Mouse (Mus musculus) heart, adult 2 months (tissue): ENCODE measurements around the gene Idua. TPM values are rescaled to one million over a fixed set of nuclear protein-coding genes. Genes with fewer than 3 reads are reported as not detected.

Experiments used
- DNase-seq, 2 experiments: peaks; one replicate each; pipeline ENCODE4 v3.0.0; 2021
- H3K27ac ChIP-seq: fragments of 200-600 bp; 2 replicates; pipeline ENCODE4 v1.8.1; 2022
- H3K27me3 ChIP-seq: fragments of 200-500 bp; 2 replicates; pipeline ENCODE4 v1.6.1; 2012; ENCODE audit warnings: mild to moderate bottlenecking, low read length, inconsistent platforms, mixed read lengths; ENCODE audit not compliant: control insufficient read depth, insufficient read depth
- H3K36me3 ChIP-seq: fragments of 200-500 bp; 2 replicates; pipeline ENCODE4 v1.6.1; 2012; ENCODE audit warnings: low read length, inconsistent platforms; ENCODE audit not compliant: control insufficient read depth, insufficient read depth
- H3K4me1 ChIP-seq: fragments of 200-500 bp; 2 replicates; pipeline ENCODE4 v1.6.1; 2011; ENCODE audit warnings: low read length; ENCODE audit not compliant: control insufficient read depth, insufficient read depth
- H3K4me3 ChIP-seq: fragments of 200-600 bp; 2 replicates; pipeline ENCODE4 v1.8.1; 2022
- H3K79me2 ChIP-seq: fragments of 200-500 bp; replicated peaks from 2 replicates; pipeline ENCODE4 v1.6.1; 2012; ENCODE audit warnings: mild to moderate bottlenecking, inconsistent platforms, low read length, moderate library complexity, mixed read lengths; ENCODE audit not compliant: control insufficient read depth, insufficient read depth
- H3K9ac ChIP-seq: fragments of 200-500 bp; 2 replicates; pipeline ENCODE4 v1.6.1; 2012; ENCODE audit warnings: low read depth, mild to moderate bottlenecking, control low read depth, inconsistent platforms, low read length, mixed read lengths
- CTCF ChIP-seq: fragments of 200-600 bp; IDR thresholded peaks from 2 replicates; pipeline ENCODE4 v1.8.1; 2022; ENCODE audit warnings: antibody characterized with exemption, mild to moderate bottlenecking, moderate library complexity
- EP300 ChIP-seq: fragments of 200-500 bp; IDR thresholded peaks from 2 replicates; pipeline ENCODE4 v1.6.1; 2011; ENCODE audit warnings: low read depth, low read length, control low read depth; ENCODE audit not compliant: insufficient read depth
- POLR2A ChIP-seq: fragments of 200-500 bp; IDR thresholded peaks from 2 replicates; pipeline ENCODE4 v1.6.1; 2011; ENCODE audit warnings: mild to moderate bottlenecking, low read depth, low read length, control low read depth; ENCODE audit not compliant: insufficient read depth
- WGBS: fragments of 180-500 bp; shearing (Covaris S2); methylation state at CpG from one replicate; pipeline ENCODE4 v1.1.7; 2018; 5-methylcytosine and 5-hydroxymethylcytosine counted together
- intact Hi-C: fragments of 180-260 bp; cut with DNase I; formaldehyde crosslinking; loops from one replicate; pipeline ENCODE4 v1.15.1; 2025
- polyA plus RNA-seq: library from polyadenylated mRNA; depleted of rRNA; stranded (reverse); fragments of >200 nt; gene quantifications from 2 replicates; pipeline ENCODE4 v1.2.3, GENCODE M21; 2012
- total RNA-seq, 2 experiments: library from RNA; stranded (reverse); gene quantifications; 2 replicates each; pipeline ENCODE4 v1.2.3; 2021

Idua gene
- total and polyA plus RNA-seq, 3 experiments = 21.7 to 30.4 (median 23.2) TPM

GRCm38 (mm10) chr5:108696542-108696941 lies 36.4 kb downstream of the Idua start:
- Histone ChIP-seq H3K27me3 (no peaks in the 10 kb centered on the region), H3K4me1 (peaks cover 5% of the 10 kb centered on the region), H3K79me2 (no peaks in the 10 kb centered on the region), H3K4me3 (no peak overlapping the region), H3K9ac (no peak overlapping the region), H3K27ac (no peak overlapping the region), H3K36me3 (no peaks in the 10 kb centered on the region)
- WGBS = 76% methylated on average over 3 of the region's 3 CpGs
- no peak for TF ChIP-seq EP300
- TF ChIP-seq POLR2A = no peak
- TF ChIP-seq CTCF = no peak
- intact Hi-C loops = no loop called here
- no peak for DNase-seq

- DNase-seq = no peak
- H3K79me2 ChIP-seq = no peaks in the 10 kb centered on the region
- intact Hi-C loops = no loop called here
- no peak overlapping the region for H3K4me3 ChIP-seq
- 66% methylated on average over 4 of the region's 4 CpGs for WGBS
- TF ChIP-seq CTCF = no peak
- no peak for TF ChIP-seq POLR2A
- no peak for TF ChIP-seq EP300
- H3K36me3 ChIP-seq = no peaks in the 10 kb centered on the region
- H3K4me1 ChIP-seq = peaks cover 5% of the 10 kb centered on the region
- no peak overlapping the region for H3K9ac ChIP-seq
- H3K27me3 ChIP-seq = no peaks in the 10 kb centered on the region
- H3K27ac ChIP-seq = no peak overlapping the region
Measured at GRCm38 (mm10) chr5:108697341-108697753, 37.2 kb downstream of the Idua start.

GRCm38 (mm10) chr5:108700346-108700745 lies 40.2 kb downstream of the Idua start:
- H3K27me3 ChIP-seq = no peaks in the 10 kb centered on the region
- no peaks in the 10 kb centered on the region; the same call in 1 of the 2 replicates for H3K4me1 ChIP-seq
- intact Hi-C loops = no loop called here
- H3K79me2 ChIP-seq = no peaks in the 10 kb centered on the region
- no peak overlapping the region for H3K4me3 ChIP-seq
- H3K27ac ChIP-seq = no peak overlapping the region
- WGBS = 59% methylated on average over 3 of the region's 3 CpGs
- H3K36me3 ChIP-seq = no peaks in the 10 kb centered on the region
- TF ChIP-seq EP300 (no peak), CTCF (no peak), POLR2A (no peak)
- DNase-seq = no peak
- no peak overlapping the region for H3K9ac ChIP-seq

DNA sequence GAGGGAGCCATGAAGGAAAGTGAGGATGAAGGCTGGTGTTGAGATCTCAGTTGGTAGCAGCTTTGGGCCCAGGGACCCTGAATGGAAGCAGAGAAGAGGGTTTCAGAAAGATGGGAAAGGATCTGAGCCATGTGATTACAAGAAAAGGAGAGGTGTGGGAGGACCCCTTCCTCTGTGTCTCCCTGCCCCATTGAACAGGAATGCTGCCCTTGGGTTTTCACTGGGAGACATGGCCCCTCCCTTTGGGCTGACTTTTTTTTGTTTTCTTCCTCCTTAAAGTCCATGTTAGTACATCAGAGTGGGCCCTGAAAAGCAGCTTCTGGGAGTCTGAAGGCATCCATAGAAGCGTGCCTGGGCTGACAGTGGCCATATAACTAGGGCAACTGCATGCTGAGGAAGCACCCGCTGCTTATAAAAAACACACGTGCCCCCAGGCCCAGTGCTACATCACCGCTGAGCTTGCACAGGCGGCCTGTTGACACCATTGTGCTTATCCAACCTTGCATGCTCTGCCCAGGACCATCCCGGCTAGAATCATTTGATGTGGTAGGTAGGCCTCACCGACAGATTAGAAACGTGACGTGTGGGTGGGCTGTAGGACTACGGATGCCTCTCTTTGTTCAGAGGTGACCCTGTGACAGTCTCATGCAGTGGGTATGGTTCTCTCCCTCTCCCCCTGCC lies 41.4 kb downstream of the Idua start:
- no peaks in the 10 kb centered on the region; the same call in 1 of the 2 replicates for H3K4me1 ChIP-seq

GRCm38 (mm10) chr5:108703754-108704626 lies 43.9 kb downstream of the Idua start:
- H3K79me2 ChIP-seq = no peaks in the 10 kb centered on the region
- no peak for TF ChIP-seq EP300
- no peak for TF ChIP-seq CTCF
- no peak for TF ChIP-seq POLR2A
- WGBS = 81% methylated on average over 12 of the region's 12 CpGs
- H3K27ac ChIP-seq = no peak overlapping the region
- no peak overlapping the region for H3K9ac ChIP-seq
- no peaks in the 10 kb centered on the region for H3K27me3 ChIP-seq
- H3K4me3 ChIP-seq = no peak overlapping the region
- no peak for DNase-seq
- H3K4me1 ChIP-seq = no peaks in the 10 kb centered on the region; the same call in 1 of the 2 replicates
- H3K36me3 ChIP-seq = no peaks in the 10 kb centered on the region
- intact Hi-C loops = no loop called here

More for the DNA sequence above, 41.4 kb downstream of the Idua start:
- Histone ChIP-seq H3K27me3 (no peaks in the 10 kb centered on the region), H3K9ac (no peak overlapping the region), H3K4me3 (no peak overlapping the region), H3K79me2 (no peaks in the 10 kb centered on the region), H3K27ac (no peak overlapping the region), H3K36me3 (no peaks in the 10 kb centered on the region)
- intact Hi-C loops = no loop called here
- no peak for DNase-seq
- TF ChIP-seq CTCF (no peak), POLR2A (no peak), EP300 (no peak)
- WGBS = 79% methylated on average over 10 of the region's 10 CpGs

DNA sequence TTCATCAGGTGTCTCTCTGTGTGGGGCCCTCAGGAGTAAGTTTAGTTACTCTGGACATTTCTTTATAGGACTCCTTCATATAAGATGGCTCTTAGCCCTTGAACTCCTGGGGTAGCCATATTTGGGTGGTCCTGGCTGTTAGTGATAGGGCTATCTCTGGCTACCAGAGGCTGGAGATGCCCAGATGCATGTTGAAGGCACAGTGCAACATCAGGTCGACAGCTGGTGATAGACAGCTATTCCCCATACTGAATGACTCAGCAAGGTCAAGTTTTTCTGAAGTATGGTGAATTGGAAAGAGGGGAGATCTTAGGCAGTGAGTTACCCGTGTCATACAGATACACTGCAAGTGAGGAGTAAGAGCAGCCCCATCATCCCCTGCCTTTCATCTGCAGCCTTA lies 47.6 kb downstream of the Idua start:
- WGBS = 75% methylated on average over 2 of the region's 2 CpGs
- TF ChIP-seq EP300 = no peak
- TF ChIP-seq CTCF = no peak
- no peak for TF ChIP-seq POLR2A

More for the DNA sequence above, 47.6 kb downstream of the Idua start:
- no peak for DNase-seq
- Histone ChIP-seq H3K4me3 (no peak overlapping the region), H3K36me3 (no peaks in the 10 kb centered on the region), H3K9ac (no peak overlapping the region), H3K27me3 (no peaks in the 10 kb centered on the region), H3K79me2 (no peaks in the 10 kb centered on the region), H3K4me1 (no peaks in the 10 kb centered on the region), H3K27ac (no peak overlapping the region)
- intact Hi-C loops = no loop called here
